ENCODE assay signal across 8 mouse cellular contexts in genomic region chr11:36001282-36001970, GRCm38 (mm10). TPM values are rescaled to one million over a fixed set of nuclear protein-coding genes. Genes with fewer than 3 reads are reported as not detected.
DNase-seq lines count a peak whose midpoint lies in the region; ATAC-seq and TF ChIP-seq lines count a peak whose summit lies in the region.

No protein-coding gene starts in this region.

- H3K9ac ChIP-seq in forebrain, embryonic 12.5 days, result no peak overlapping the region
- no peak overlapping the region for H3K9ac ChIP-seq in heart, postnatal 0 days (replicated peaks; ENCODE audit: low read depth, low read length)
- no peak overlapping the region for H3K9ac ChIP-seq in liver, embryonic 14.5 days (replicated peaks)
- peak overlapping the region; percentile 41; the same call in 1 of the 2 replicates for H3K9ac ChIP-seq in neural tube, embryonic 13.5 days

- no peaks in the 10 kb centered on the region for H3K9me3 ChIP-seq in forebrain, embryonic 12.5 days
- no peaks in the 10 kb centered on the region for H3K9me3 ChIP-seq in heart, postnatal 0 days (replicated peaks; ENCODE audit: control insufficient read depth, low read length)
- H3K9me3 ChIP-seq in liver, embryonic 14.5 days (ENCODE audit: control insufficient read depth, low read length), result no peaks in the 10 kb centered on the region
- H3K9me3 ChIP-seq in neural tube, embryonic 13.5 days, result no peaks in the 10 kb centered on the region

- TF ChIP-seq EP300 in heart, postnatal 0 days (IDR thresholded peaks at IDR 0.05; ENCODE audit: low read depth), result no peak
- TF ChIP-seq EP300 in liver, embryonic 14.5 days (IDR thresholded peaks at IDR 0.05; ENCODE audit: low read depth), result no peak

- H3K36me3 ChIP-seq in forebrain, embryonic 12.5 days (replicated peaks), result no peaks in the 10 kb centered on the region
- H3K36me3 ChIP-seq in heart, postnatal 0 days (replicated peaks; ENCODE audit: control insufficient read depth, insufficient read depth, low read length), result no peaks in the 10 kb centered on the region
- no peaks in the 10 kb centered on the region for H3K36me3 ChIP-seq in liver, embryonic 14.5 days (replicated peaks; ENCODE audit: control insufficient read depth, insufficient read depth, low read depth)
- no peaks in the 10 kb centered on the region for H3K36me3 ChIP-seq in neural tube, embryonic 13.5 days

- H3K4me2 ChIP-seq in forebrain, embryonic 12.5 days, result peak overlapping the region; percentile 51
- H3K4me2 ChIP-seq in heart, postnatal 0 days (ENCODE audit: low read depth, low read length), result peak overlapping the region; percentile 48
- peak overlapping the region; percentile 57 for H3K4me2 ChIP-seq in liver, embryonic 14.5 days (ENCODE audit: low read depth)
- H3K4me2 ChIP-seq in neural tube, embryonic 13.5 days, result peak overlapping the region; percentile 45

- peak; percentile 95 for TF ChIP-seq CTCF in heart, postnatal 0 days (IDR thresholded peaks at IDR 0.05; ENCODE audit: low read depth)
- peak; percentile 86 for TF ChIP-seq CTCF in liver, embryonic 14.5 days (IDR thresholded peaks at IDR 0.05; ENCODE audit: low read depth)

- peaks cover 24% of the 10 kb centered on the region for H3K4me1 ChIP-seq in forebrain, embryonic 12.5 days
- H3K4me1 ChIP-seq in heart, postnatal 0 days (ENCODE audit: control insufficient read depth, insufficient read depth), result no peaks in the 10 kb centered on the region
- peaks cover 0 to 8% of the 10 kb centered on the region in 2 experiments; a peak in 3 of 4 replicates for H3K4me1 ChIP-seq in liver, embryonic 14.5 days (replicated peaks; ENCODE audit: control insufficient read depth in 2 of 2, insufficient read depth in 2 of 2, low read length in 1 of 2)
- peaks cover 29% of the 10 kb centered on the region for H3K4me1 ChIP-seq in neural tube, embryonic 13.5 days (replicated peaks)

- ATAC-seq in forebrain, embryonic 12.5 days (ENCODE audit: low FRiP score), result peak; percentile 81
- ATAC-seq in heart, postnatal 0 days (ENCODE audit: insufficient read depth, low read depth), result peak; percentile 89
- peak; percentile 69; the same call in 1 of the 2 replicates for ATAC-seq in liver, embryonic 14.5 days (ENCODE audit: insufficient read depth)
- peak; percentile 81 for ATAC-seq in neural tube, embryonic 13.5 days (ENCODE audit: low read depth)

- peaks cover 30% of the 10 kb centered on the region for H3K27me3 ChIP-seq in forebrain, embryonic 12.5 days
- peaks cover 13% of the 10 kb centered on the region; the same call in 1 of the 2 replicates for H3K27me3 ChIP-seq in heart, postnatal 0 days (ENCODE audit: control insufficient read depth, insufficient read depth, low read length)
- H3K27me3 ChIP-seq in liver, embryonic 14.5 days (ENCODE audit: control insufficient read depth, insufficient read depth, low read length), result no peaks in the 10 kb centered on the region
- peaks cover 17% of the 10 kb centered on the region for H3K27me3 ChIP-seq in neural tube, embryonic 13.5 days

- DNase-seq in CD8-positive naive resting alpha-beta T cell, adult 2 months (ENCODE audit: low read depth in 2 of 2, low spot score in 2 of 2), result peak; percentile 15 to 24
- DNase-seq in c-Kit-negative CD71-positive TER-119-positive erythroid progenitor cells, embryonic 14.5 days (ENCODE audit: low read depth, low spot score), result peak; percentile 47
- DNase-seq in heart, postnatal 0 days (ENCODE audit: low spot score), result peak; percentile 79
- DNase-seq in kidney, postnatal 36 days, result peak; percentile 86 to 90
- DNase-seq in liver, embryonic 14.5 days (ENCODE audit: low read depth in 3 of 3, low spot score in 3 of 3), result peak; percentile 38 to 52 (median 41)
- DNase-seq in thymus, adult 18-20 months, result peak; percentile 16 to 17

- H3K4me3 ChIP-seq in forebrain, embryonic 12.5 days (replicated peaks), result peak overlapping the region; percentile 19; the same call in 1 of the 2 replicates
- H3K4me3 ChIP-seq in heart, postnatal 0 days (ENCODE audit: low read depth, low read length), result peak overlapping the region; percentile 26; the same call in 1 of the 2 replicates
- peak overlapping the region; percentile 16; a peak in 1 of 4 replicates for H3K4me3 ChIP-seq in liver, embryonic 14.5 days (ENCODE audit: insufficient read depth in 1 of 2, low read depth in 2 of 2, low read length in 2 of 2)
- peak overlapping the region; percentile 9; the same call in 1 of the 2 replicates for H3K4me3 ChIP-seq in neural tube, embryonic 13.5 days

- peak overlapping the region; percentile 19; the same call in 1 of the 2 replicates for H3K27ac ChIP-seq in forebrain, embryonic 12.5 days
- H3K27ac ChIP-seq in heart, postnatal 0 days (ENCODE audit: low read depth), result no peak overlapping the region
- H3K27ac ChIP-seq in liver, embryonic 14.5 days, result no peak overlapping the region
- H3K27ac ChIP-seq in neural tube, embryonic 13.5 days (replicated peaks), result no peak overlapping the region

- WGBS in forebrain, embryonic 12.5 days, result 6% methylated on average over 28 of the region's 28 CpGs
- WGBS in heart, postnatal 0 days, result 4% methylated on average over 28 of the region's 28 CpGs
- WGBS in liver, embryonic 14.5 days (ENCODE audit: insufficient replicate concordance), result 9% methylated on average over 28 of the region's 28 CpGs
- 4% methylated on average over 28 of the region's 28 CpGs for WGBS in neural tube, embryonic 13.5 days

RNA-seq across cellular contexts. Expression of gene Wwc1, which starts 21.1 kb away (rescaled TPM):
- polyA plus RNA-seq in forebrain, embryonic 12.5 days (2016; fragmentation: Nextera tagmentation; extraction: Ambion mirVana), result 6.7 and 10.3 TPM in 2 replicates
- 0.89 and 1.6 TPM in 2 replicates for total RNA-seq in heart, postnatal 0 days (2014; rRNA removed; ENCODE audit: low replicate concordance)
- 0.31 and 0.69 TPM in 2 replicates for polyA plus RNA-seq in heart, postnatal 0 days (2015; fragmentation: Nextera tagmentation; extraction: Ambion mirVana)
- 1.7 and 2.5 TPM in 2 replicates for polyA plus RNA-seq in liver, embryonic 14.5 days (2012; rRNA removed)
- polyA plus RNA-seq in liver, embryonic 14.5 days (2014; fragmentation: Nextera tagmentation; extraction: Ambion mirVana), result 0.65 and 0.85 TPM in 2 replicates
- polyA plus RNA-seq in neural tube, embryonic 13.5 days (2015; fragmentation: Nextera tagmentation; extraction: Ambion mirVana), result 6.3 TPM in 2 replicates

Comparison
In these comparisons a context has a peak if more than half of its experiments do, and no peak if none do; other contexts are left out.
1. DNase-seq: peak in every context shown above with its lines; median percentile 88 in kidney, postnatal 36 days; 79 in heart, postnatal 0 days; 47 in c-Kit-negative CD71-positive TER-119-positive erythroid progenitor cells, embryonic 14.5 days; 41 in liver, embryonic 14.5 days; 20 in CD8-positive naive resting alpha-beta T cell, adult 2 months; 16 in thymus, adult 18-20 months.